ENCODE assay signal across 7 mouse cellular contexts in the genomic region with DNA sequence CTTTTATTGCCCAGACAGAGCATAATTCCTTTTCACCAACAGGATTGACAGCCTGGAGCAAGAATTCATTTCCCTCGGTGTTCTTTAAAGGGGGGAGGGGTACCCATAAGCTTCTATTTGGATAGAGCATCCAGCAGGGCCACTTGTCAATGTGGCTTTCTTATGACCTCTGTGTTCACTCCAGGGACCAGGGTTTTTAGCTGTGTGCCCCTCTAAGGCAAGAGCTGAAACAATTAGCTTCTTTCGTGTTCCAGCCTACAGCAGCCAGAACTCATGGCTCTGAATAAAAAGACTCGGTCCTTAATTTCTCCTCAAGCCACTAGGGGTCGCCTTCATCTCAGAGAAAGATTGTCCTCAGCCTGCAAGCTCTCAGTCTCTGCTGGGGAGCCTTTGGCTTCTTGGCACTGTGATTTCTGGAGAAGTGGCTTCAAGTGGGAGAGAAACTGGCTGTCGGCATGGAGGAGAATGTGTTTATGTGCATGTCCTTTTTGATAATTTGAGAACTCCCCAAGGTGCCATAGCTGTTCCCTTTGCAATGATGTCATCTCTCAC. TPM values are rescaled to one million over a fixed set of nuclear protein-coding genes. Genes with fewer than 3 reads are reported as not detected.
DNase-seq lines count a peak whose midpoint lies in the region; ATAC-seq lines count a peak whose summit lies in the region.

No protein-coding gene starts in this region.

- no peak overlapping the region; the same call in 1 of the 2 replicates for H3K27ac ChIP-seq in intestine, embryonic 14.5 days (ENCODE audit: low read depth)

- no peaks in the 10 kb centered on the region for H3K36me3 ChIP-seq in intestine, embryonic 14.5 days (ENCODE audit: control insufficient read depth, insufficient read depth, low read length)

- H3K27me3 ChIP-seq in intestine, embryonic 14.5 days (replicated peaks; ENCODE audit: control insufficient read depth, insufficient read depth, low read length): no peaks in the 10 kb centered on the region

- ATAC-seq in intestine, embryonic 14.5 days (replicated peaks; ENCODE audit: low FRiP score, low TSS enrichment, low read depth): peak; percentile 37

- peaks cover 8% of the 10 kb centered on the region for H3K9me3 ChIP-seq in intestine, embryonic 14.5 days (ENCODE audit: control insufficient read depth, low read length)

- WGBS in intestine, embryonic 14.5 days: 7% methylated on average over 5 of the region's 5 CpGs

- 0 out of 2 replicates have a peak overlapping the region, but pooled peaks have one; percentile 11 for H3K4me2 ChIP-seq in intestine, embryonic 14.5 days (ENCODE audit: low read length)

- H3K9ac ChIP-seq in intestine, embryonic 14.5 days (ENCODE audit: low read length): no peak overlapping the region

- intact Hi-C loops in gastrocnemius, postnatal 36 days (cut with DNase I): loop anchor here (1.0 to 10.0 kb wide), 2 partner anchors 82 to 235 kb away; no protein-coding TSS in a partner anchor
- intact Hi-C loops in left cerebral cortex, postnatal 10 days (cut with DNase I): loop anchor here (2.0 kb wide), 2 partner anchors 37 to 83 kb away; no protein-coding TSS in a partner anchor

- no peak overlapping the region for H3K4me3 ChIP-seq in intestine, embryonic 14.5 days (ENCODE audit: low read depth, low read length)

- peak; percentile 66 to 75 for DNase-seq in adrenal gland, adult 18-20 months (ENCODE audit: low spot score in 2 of 2)
- peak; percentile 90 for DNase-seq in embryo, embryonic 11 days
- DNase-seq in gastrocnemius, postnatal 36 days: peak; percentile 36 to 58
- DNase-seq in intestine, embryonic 14.5 days (ENCODE audit: low spot score): peak; percentile 83
- peak; percentile 78 to 91 for DNase-seq in left cerebral cortex, postnatal 10 days (ENCODE audit: extremely low spot score in 1 of 2, low spot score in 2 of 2)
- peak; percentile 87 for DNase-seq in mesoderm, embryonic 11.5 days (ENCODE audit: low read depth, low spot score)
- DNase-seq in right cerebral cortex, postnatal 25 days: peak; percentile 79

- peaks cover 24% of the 10 kb centered on the region for H3K4me1 ChIP-seq in intestine, embryonic 14.5 days (replicated peaks; ENCODE audit: control insufficient read depth, insufficient read depth, low read length)

RNA-seq across cellular contexts. Expression of a gene that starts 1.6 kb away (rescaled TPM):
- 10 to 100 TPM; 24.9 to 42.4 TPM for total RNA-seq in adrenal gland, adult 18-20 months (2021)
- total RNA-seq in gastrocnemius, postnatal 36 days (2021): 10 to 100 TPM; 28.1 to 38.4 TPM
- 11.1 and 12.1 TPM in 2 replicates for polyA plus RNA-seq in intestine, embryonic 14.5 days (2014; fragmentation: Nextera tagmentation; extraction: Ambion mirVana)
- total RNA-seq in left cerebral cortex, postnatal 10 days (2021): 10 to 100 TPM; 47.0 to 47.5 TPM

RNA-seq across cellular contexts. Expression of a gene that starts 23.3 kb away (rescaled TPM):
- total RNA-seq in adrenal gland, adult 18-20 months (2021): under 1 TPM; 0.53 to 0.54 TPM
- total RNA-seq in gastrocnemius, postnatal 36 days (2021): not detected
- 0.74 and 1.2 TPM in 2 replicates for polyA plus RNA-seq in intestine, embryonic 14.5 days (2014; fragmentation: Nextera tagmentation; extraction: Ambion mirVana)
- 1 to 10 TPM; 2.1 to 2.7 TPM for total RNA-seq in left cerebral cortex, postnatal 10 days (2021)

RNA-seq across cellular contexts. Expression of a gene that starts 26.2 kb away (rescaled TPM):
- total RNA-seq in adrenal gland, adult 18-20 months (2021): 100 to 1,000 TPM in 1 of 2 experiments, 10 to 100 TPM in 1; 79.2 to 121 TPM
- 10 to 100 TPM; 35.3 to 38.4 TPM for total RNA-seq in gastrocnemius, postnatal 36 days (2021)
- 113 and 115 TPM in 2 replicates for polyA plus RNA-seq in intestine, embryonic 14.5 days (2014; fragmentation: Nextera tagmentation; extraction: Ambion mirVana)
- total RNA-seq in left cerebral cortex, postnatal 10 days (2021): 10 to 100 TPM; 25.3 to 30.5 TPM

RNA-seq across cellular contexts. Expression of a gene that starts 38.7 kb away (rescaled TPM):
- total RNA-seq in adrenal gland, adult 18-20 months (2021): 1 to 10 TPM; 5.2 to 7.5 TPM
- 1 to 10 TPM; 8.9 to 9.7 TPM for total RNA-seq in gastrocnemius, postnatal 36 days (2021)
- polyA plus RNA-seq in intestine, embryonic 14.5 days (2014; fragmentation: Nextera tagmentation; extraction: Ambion mirVana): 4.2 TPM in 2 replicates
- total RNA-seq in left cerebral cortex, postnatal 10 days (2021): 10 to 100 TPM; 57.8 to 60.1 TPM

RNA-seq across cellular contexts. Expression of a gene that starts 38.8 kb away (rescaled TPM):
- total RNA-seq in adrenal gland, adult 18-20 months (2021): under 1 TPM; 0.19 to 0.40 TPM
- total RNA-seq in gastrocnemius, postnatal 36 days (2021): under 1 TPM; 0.17 to 0.18 TPM
- 2.9 and 3.9 TPM in 2 replicates for polyA plus RNA-seq in intestine, embryonic 14.5 days (2014; fragmentation: Nextera tagmentation; extraction: Ambion mirVana)
- 1 to 10 TPM; 1.0 to 1.3 TPM for total RNA-seq in left cerebral cortex, postnatal 10 days (2021)
